Mouse (Mus musculus): ENCODE data around the gene Gna12.

DNA sequence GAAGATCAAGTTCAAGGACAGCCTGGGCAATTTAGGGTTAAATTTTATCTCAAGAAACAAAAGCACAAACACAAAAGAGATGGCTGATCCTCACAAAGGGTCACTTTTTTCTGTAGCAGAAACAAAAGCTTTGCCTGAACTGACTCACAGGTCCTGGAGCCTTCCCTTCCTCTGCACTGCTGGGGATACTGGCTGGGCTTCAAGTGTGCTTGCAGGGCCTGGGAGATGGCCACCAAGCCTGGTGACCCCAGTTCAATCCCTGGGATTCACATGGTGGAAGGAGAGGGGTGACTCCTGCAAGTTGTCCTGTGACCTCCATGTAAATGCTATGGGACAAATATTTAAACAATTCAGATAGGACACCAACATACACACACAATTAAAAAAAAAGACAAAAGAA is 40.7 kb downstream of the Gna12 start:
- TF ChIP-seq POLR2A (IDR thresholded peaks at IDR 0.05; ENCODE audit: control insufficient read depth, low read depth, low read length) (no peak), CTCF (IDR thresholded peaks at IDR 0.05; ENCODE audit: control insufficient read depth, insufficient read depth, insufficient replicate concordance, low read depth, low read length) (no peak)

Data from testis, adult 2 months (tissue).